ENCODE assay signal across 11 mouse cellular contexts in the genomic region with DNA sequence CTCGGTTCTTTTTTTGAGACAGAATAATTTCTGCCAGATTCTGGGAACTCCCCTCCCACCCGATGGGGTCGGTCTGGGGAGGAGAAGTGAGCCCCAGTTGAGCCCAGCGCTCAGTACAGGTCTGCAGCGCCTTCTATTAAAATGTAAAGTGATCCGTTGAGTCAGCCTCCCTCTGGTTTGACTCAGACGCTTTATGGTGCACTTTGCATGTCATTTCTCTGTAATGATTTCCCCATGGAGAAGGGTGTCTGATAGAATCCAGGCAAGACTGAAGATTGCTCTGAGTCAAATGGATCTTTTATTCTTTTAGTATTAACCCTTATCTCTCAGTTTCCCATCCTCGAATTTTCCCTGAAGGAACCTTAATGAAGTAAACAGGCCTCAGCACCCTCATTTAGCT.
A peak's percentile ranks its signal among the peaks of the same experiment; 100 is the strongest.
DNase-seq lines count a peak whose midpoint lies in the region; ATAC-seq and TF ChIP-seq lines count a peak whose summit lies in the region.
"Had no signal": no experiment of that assay in that cellular context is flagged by ENCODE, and none has a peak within 500 bp of the region (broad histone marks: within the 10 kb centered on the region; RNA-seq: fewer than 3 reads in every experiment).

No protein-coding gene starts in this region.

- DNase-seq in heart, adult 11 months: peak; percentile 53
- no peak for DNase-seq in heart, adult 8-10 months (ENCODE audit: low spot score)
- DNase-seq in frontal cortex, postnatal 25 days (ENCODE audit: low spot score in 2 of 2): no peak
- DNase-seq in gastrocnemius, adult 2 months: no peak

- H3K9me3 ChIP-seq in forebrain, embryonic 13.5 days (replicated peaks): no peaks in the 10 kb centered on the region
- H3K9me3 ChIP-seq in limb, embryonic 13.5 days: no peaks in the 10 kb centered on the region
- H3K9me3 ChIP-seq in neural tube, embryonic 13.5 days: no peaks in the 10 kb centered on the region
- H3K9me3 ChIP-seq: heart, embryonic 10.5 days had no signal

- peaks cover 88% of the 10 kb centered on the region for H3K4me1 ChIP-seq in forebrain, embryonic 13.5 days
- peaks cover 56% of the 10 kb centered on the region for H3K4me1 ChIP-seq in limb, embryonic 13.5 days
- peaks cover 83% of the 10 kb centered on the region for H3K4me1 ChIP-seq in neural tube, embryonic 13.5 days (replicated peaks)

- no peak overlapping the region for H3K4me2 ChIP-seq in forebrain, embryonic 13.5 days
- H3K4me2 ChIP-seq in limb, embryonic 13.5 days (replicated peaks): peak overlapping the region; percentile 19
- H3K4me2 ChIP-seq in neural tube, embryonic 13.5 days: no peak overlapping the region

- peak overlapping the region; percentile 75 for H3K27ac ChIP-seq in forebrain, embryonic 13.5 days
- H3K27ac ChIP-seq in limb, embryonic 13.5 days: no peak overlapping the region
- peak overlapping the region; percentile 88 for H3K27ac ChIP-seq in neural tube, embryonic 13.5 days (replicated peaks)
- H3K27ac ChIP-seq in gastrocnemius, adult 2 months: no peak overlapping the region
- H3K27ac ChIP-seq: left cerebral cortex, adult 2 months had no signal

- TF ChIP-seq CTCF in gastrocnemius, adult 2 months (IDR thresholded peaks at IDR 0.05): no peak

- 14% methylated on average over 8 of the region's 8 CpGs for WGBS in forebrain, embryonic 13.5 days
- WGBS in limb, embryonic 13.5 days: 9% methylated on average over 8 of the region's 8 CpGs
- 7% methylated on average over 8 of the region's 8 CpGs for WGBS in neural tube, embryonic 13.5 days

- no peak overlapping the region; the same call in 1 of the 2 replicates for H3K9ac ChIP-seq in forebrain, embryonic 13.5 days
- H3K9ac ChIP-seq in limb, embryonic 13.5 days: no peak overlapping the region
- H3K9ac ChIP-seq in neural tube, embryonic 13.5 days: peak overlapping the region; percentile 54; the same call in 1 of the 2 replicates

- no peak for ATAC-seq in forebrain, embryonic 13.5 days
- ATAC-seq in limb, embryonic 13.5 days (ENCODE audit: low FRiP score, low read depth): peak; percentile 42; the same call in 1 of the 2 replicates
- 0 out of 2 replicates have a peak, but pooled peaks have one; percentile 33 for ATAC-seq in neural tube, embryonic 13.5 days (ENCODE audit: low read depth)
- ATAC-seq in frontal cortex, adult (ENCODE audit: low TSS enrichment): no peak

- H3K27me3 ChIP-seq in forebrain, embryonic 13.5 days: no peaks in the 10 kb centered on the region
- H3K27me3 ChIP-seq in limb, embryonic 13.5 days: no peaks in the 10 kb centered on the region
- no peaks in the 10 kb centered on the region for H3K27me3 ChIP-seq in neural tube, embryonic 13.5 days

- no peaks in the 10 kb centered on the region for H3K36me3 ChIP-seq in forebrain, embryonic 13.5 days (ENCODE audit: poor library complexity, severe bottlenecking)
- H3K36me3 ChIP-seq in limb, embryonic 13.5 days: no peaks in the 10 kb centered on the region
- H3K36me3 ChIP-seq in neural tube, embryonic 13.5 days: no peaks in the 10 kb centered on the region
- H3K36me3 ChIP-seq: heart, embryonic 10.5 days had no signal

- H3K4me3 ChIP-seq in forebrain, embryonic 13.5 days: no peak overlapping the region
- H3K4me3 ChIP-seq in limb, embryonic 13.5 days: no peak overlapping the region
- H3K4me3 ChIP-seq in neural tube, embryonic 13.5 days: no peak overlapping the region
- H3K4me3 ChIP-seq in gastrocnemius, adult 2 months: no peak overlapping the region
- H3K4me3 ChIP-seq: erythroblast, embryonic 14.5 days; heart, embryonic 10.5 days; left cerebral cortex, adult 2 months had no signal

- intact Hi-C loops in gastrocnemius, adult 2 months (cut with DNase I): no loop called here

Comparison
In these comparisons a context has a peak if more than half of its experiments do, and no peak if none do; other contexts are left out.
1. ATAC-seq: peak in limb, embryonic 13.5 days (single experiment) and neural tube, embryonic 13.5 days (single experiment); none in forebrain, embryonic 13.5 days (single experiment) and frontal cortex, adult (single experiment).
2. H3K27ac ChIP-seq: peak in forebrain, embryonic 13.5 days (single experiment) and neural tube, embryonic 13.5 days (single experiment); none in limb, embryonic 13.5 days (single experiment) and gastrocnemius, adult 2 months (single experiment).